Mouse (Mus musculus): ENCODE data around the gene Mfap1b.
"Not testable (repeated sequence)": the region's sequence is repeated elsewhere in the genome, so short reads cannot be mapped to it uniquely, and the experiment has no call there.

DNA sequence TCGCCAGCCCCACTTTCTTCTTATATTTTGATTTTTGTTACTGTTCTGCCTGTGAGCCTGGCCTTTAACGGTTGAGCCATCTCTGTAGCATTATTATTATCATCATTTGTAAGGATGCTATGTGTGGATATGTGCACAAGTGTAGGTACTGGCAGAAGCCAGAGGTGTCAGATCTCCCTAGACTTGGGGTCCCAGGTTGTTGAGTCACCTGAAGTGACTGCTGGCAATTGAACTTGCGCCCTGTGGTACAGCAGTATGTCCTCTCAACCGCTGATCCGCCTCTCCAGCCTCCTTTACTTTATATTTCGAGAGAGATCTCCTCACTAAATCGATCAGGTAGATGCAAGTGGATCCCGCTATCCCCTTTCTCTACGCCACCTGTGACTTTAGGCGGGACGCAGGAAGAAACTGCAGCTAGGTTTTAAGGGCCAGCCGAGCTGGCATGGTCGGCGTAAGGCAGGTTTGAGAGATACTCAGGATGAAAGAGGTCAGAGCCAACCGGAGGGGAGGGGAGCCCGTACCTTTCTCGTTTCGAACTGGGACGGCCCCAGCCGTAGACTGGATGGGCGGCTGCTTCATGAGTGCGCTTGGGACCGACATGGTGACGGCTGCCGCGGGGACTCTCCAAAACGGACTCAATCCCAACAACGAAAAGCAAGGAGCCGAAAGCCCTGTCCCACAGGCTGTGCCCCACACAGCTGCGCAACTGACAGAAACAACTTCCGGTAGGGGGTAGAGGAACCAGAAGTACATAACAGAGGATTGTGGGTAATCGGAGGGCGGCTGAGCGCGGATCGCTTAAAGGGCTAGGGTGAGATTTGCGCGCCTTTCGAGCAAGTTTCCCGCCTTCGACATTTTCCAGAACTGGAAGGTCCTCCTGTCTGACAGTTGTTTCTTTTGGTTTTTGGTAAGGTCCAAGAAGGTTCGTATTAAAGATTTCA lies 32.3 kb upstream of the Mfap1b start, which contains the start of the genes Mfap1a and Wdr76:
- not testable (repeated sequence) for TF ChIP-seq CTCF (IDR thresholded peaks at IDR 0.05; ENCODE audit: low read depth, low read length); TAL1 (conservative IDR thresholded peaks at IDR 0.05; ENCODE audit: low read depth, low read length)
